Mouse (Mus musculus): Measurements from ENCODE around the gene Sorbs1.

Gene Sorbs1

GRCm38 (mm10) chr19:40478161-40478575 is 35.4 kb downstream of the Sorbs1 start:
- DNase-seq (ENCODE audit: low spot score in 2 of 2) = no peak

GRCm38 (mm10) chr19:40477445-40477941 is 36.1 kb downstream of the Sorbs1 start:
- no peak for DNase-seq (ENCODE audit: low spot score in 2 of 2)

DNA sequence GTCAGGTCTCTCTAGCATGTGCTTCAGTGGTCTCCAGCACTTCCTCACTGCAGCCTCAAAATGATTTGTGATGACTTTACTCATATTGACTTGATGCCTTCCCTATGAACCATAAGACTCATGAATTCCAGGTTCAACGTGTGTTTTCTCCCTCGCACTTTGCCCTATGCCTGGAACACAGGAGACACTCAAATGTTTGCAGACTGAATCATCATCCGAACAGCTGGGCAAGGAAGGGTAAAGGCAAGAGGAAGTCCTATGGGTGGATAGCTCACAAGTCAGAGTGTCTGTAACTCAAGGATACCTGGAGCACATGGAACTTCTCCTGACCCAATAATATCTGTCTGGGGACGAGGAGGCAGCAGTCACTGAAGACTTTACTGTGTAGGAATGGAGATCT is 37.1 kb downstream of the Sorbs1 start:
- DNase-seq (ENCODE audit: low spot score in 2 of 2) = no peak

GRCm38 (mm10) chr19:40471526-40472245 is 41.9 kb downstream of the Sorbs1 start:
- DNase-seq (ENCODE audit: low spot score in 2 of 2) = no peak

DNA sequence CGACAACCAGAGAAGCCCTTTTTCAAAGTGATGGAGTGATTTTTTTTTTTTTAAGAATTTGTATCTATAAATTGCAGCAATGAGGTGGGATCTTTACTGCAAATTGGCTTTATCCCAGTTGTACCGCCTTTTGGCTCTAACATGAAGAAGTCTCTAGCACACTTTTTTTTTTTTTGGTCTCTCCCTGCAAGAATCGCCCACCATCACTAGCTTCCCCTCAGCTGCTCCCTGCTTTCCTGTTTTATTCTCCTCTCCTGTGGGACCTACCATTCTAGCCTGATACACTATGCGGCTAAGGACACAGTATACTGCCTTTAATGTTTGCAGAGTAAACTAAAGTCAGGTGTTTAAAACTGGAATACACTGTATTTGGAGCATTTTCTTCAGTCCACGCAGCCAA is 43.8 kb downstream of the Sorbs1 start:
- DNase-seq (ENCODE audit: low spot score in 2 of 2) = no peak

DNA sequence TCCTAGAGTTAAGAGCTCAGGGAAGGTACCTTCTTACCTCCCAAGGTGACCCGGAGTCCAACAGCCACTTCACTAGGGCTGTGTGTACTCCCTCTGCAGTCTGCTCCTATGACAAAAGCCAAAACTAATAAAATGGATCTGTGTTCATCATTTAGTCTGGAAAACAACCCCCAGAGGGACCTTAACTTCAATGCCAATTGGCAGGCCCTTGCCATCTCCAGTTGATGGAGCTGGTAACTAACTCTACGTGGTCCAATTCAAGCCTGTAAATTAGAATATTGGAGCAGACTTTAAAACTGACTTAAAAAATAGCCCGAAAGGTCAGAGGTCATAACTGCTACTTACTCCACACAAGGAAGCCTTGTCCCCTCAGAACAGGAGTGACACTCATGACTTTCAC is 45.3 kb downstream of the Sorbs1 start:
- DNase-seq (ENCODE audit: low spot score in 2 of 2) = no peak

GRCm38 (mm10) chr19:40467810-40468209 is 45.8 kb downstream of the Sorbs1 start:
- no peak for DNase-seq (ENCODE audit: low spot score in 2 of 2)

DNA sequence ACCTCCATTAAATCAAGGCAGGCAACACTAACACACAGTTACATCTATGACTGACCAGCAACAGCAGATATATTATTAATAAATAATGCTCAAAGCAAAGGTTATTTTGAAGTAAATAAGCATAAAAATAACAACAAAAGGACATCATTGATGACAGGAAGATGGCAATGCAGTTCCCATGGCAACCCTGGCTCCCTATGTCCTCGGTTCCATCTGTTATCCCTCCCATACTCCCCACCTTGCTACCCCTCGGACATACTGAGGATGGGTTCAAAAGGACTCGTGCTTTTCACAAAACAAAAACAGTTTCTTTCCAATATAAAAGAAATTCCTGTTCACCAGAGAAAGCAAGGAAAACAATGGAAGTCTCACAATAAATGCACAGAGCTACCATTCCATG is 48.2 kb downstream of the Sorbs1 start:
- DNase-seq (ENCODE audit: low spot score in 2 of 2) = no peak

GRCm38 (mm10) chr19:40464408-40464807 is 49.2 kb downstream of the Sorbs1 start:
- DNase-seq (ENCODE audit: low spot score in 2 of 2) = no peak

GRCm38 (mm10) chr19:40462892-40463291 is 50.7 kb downstream of the Sorbs1 start:
- no peak for DNase-seq (ENCODE audit: low spot score in 2 of 2)

- DNase-seq (ENCODE audit: low spot score in 2 of 2) = no peak
Observed at GRCm38 (mm10) chr19:40462481-40462880, 51.1 kb downstream of the Sorbs1 start.

GRCm38 (mm10) chr19:40461662-40462061 is 51.9 kb downstream of the Sorbs1 start:
- no peak for DNase-seq (ENCODE audit: low spot score in 2 of 2)

- peak in 1 of 2 experiments; percentile 50 for DNase-seq (ENCODE audit: low spot score in 2 of 2)
Observed at GRCm38 (mm10) chr19:40460854-40461490, 52.6 kb downstream of the Sorbs1 start.

- no peak for DNase-seq (ENCODE audit: low spot score in 2 of 2)
Observed at GRCm38 (mm10) chr19:40459338-40459737, 54.2 kb downstream of the Sorbs1 start.

DNA sequence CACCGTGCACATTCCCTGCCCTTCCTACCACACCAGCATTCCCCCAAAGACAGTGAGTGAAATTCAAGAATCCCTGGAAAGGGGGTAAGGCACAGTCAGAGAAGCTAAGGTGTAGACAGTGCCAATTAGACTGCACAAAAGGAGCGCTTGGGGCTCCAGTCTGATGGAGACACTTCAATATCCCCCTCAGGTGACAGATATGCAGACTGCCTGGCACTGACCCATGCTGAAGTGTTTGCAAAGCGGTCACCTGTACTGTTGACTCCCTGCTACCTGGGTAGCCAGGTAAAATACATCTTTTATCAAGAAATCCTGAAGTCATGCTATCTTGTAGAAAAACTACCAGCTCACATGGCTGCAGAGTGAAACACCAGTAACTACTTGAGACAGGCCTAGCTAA is 54.8 kb downstream of the Sorbs1 start:
- no peak for DNase-seq (ENCODE audit: low spot score in 2 of 2)

GRCm38 (mm10) chr19:40455248-40455647 is 58.3 kb downstream of the Sorbs1 start:
- no peak for DNase-seq (ENCODE audit: low spot score in 2 of 2)

DNA sequence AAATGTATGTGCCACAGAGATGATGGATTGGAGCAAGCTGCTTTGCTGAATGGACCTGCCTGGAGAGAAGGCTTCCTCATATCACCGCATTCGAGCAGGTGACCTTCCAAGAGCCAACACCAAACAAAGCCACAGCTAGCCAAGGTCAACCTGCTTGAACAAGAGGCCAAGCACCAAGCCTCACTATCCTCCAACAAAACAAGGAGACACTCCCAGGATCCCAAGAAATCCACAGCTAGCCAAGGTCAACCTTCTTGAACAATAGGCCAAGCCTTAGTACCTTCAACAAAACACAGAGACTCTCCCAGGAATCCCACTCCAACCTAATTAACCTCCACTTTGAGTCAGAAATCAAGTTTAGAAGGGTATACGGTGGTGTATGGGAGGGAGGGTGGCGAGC is 59.5 kb downstream of the Sorbs1 start:
- no peak for DNase-seq (ENCODE audit: low spot score in 2 of 2)

DNA sequence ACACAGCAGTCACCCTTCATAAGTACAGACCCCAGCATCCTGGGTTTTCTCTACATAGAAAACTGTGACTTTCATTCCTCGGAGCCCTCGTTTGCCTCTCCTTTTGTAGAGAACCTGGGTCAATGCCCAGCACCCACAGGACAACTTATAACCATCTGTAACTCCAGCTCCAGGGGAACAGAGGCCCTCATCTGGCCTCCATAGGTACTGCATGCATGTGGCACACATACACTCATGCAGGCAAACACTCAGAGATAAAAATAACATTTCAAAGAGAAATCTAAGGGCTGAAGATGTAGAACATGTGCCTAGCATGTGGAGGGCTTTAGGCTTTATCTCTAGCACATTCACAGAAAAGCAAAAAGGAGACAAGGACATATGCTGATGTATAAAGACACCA is 61.4 kb downstream of the Sorbs1 start:
- no peak for DNase-seq (ENCODE audit: low spot score in 2 of 2)

- DNase-seq (ENCODE audit: low spot score in 2 of 2) = no peak
Observed at GRCm38 (mm10) chr19:40451307-40451706, 62.3 kb downstream of the Sorbs1 start.

DNA sequence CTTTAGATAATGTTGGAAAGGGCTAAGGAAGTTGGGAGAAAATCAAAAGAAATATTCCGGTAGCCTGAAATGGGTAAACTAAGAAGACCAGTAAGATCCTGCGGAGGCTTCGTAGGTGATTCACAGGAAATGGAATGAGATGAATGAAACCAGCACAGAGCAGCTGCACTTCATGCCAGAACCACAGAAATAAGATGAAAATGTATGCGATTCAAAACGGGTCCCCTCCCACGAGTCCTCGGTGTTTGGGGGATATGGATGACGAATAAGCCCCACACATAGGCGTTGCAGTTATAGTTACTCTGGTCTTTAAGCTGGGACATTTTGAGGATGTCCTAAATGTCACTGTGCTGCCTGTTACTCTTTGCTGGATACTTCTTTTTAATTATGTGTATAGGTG is 67.1 kb downstream of the Sorbs1 start:
- DNase-seq (ENCODE audit: low spot score in 2 of 2) = no peak

- DNase-seq (ENCODE audit: low spot score in 2 of 2) = no peak
Observed at GRCm38 (mm10) chr19:40442377-40442776, 71.2 kb downstream of the Sorbs1 start.

- no peak for DNase-seq (ENCODE audit: low spot score in 2 of 2)
Observed at GRCm38 (mm10) chr19:40440951-40441350, 72.6 kb downstream of the Sorbs1 start.

GRCm38 (mm10) chr19:40438907-40439306 is 74.7 kb downstream of the Sorbs1 start:
- no peak for DNase-seq (ENCODE audit: low spot score in 2 of 2)

Measured in spleen, postnatal 10 days (tissue).